Mouse (Mus musculus): ENCODE results near the gene Rab44.
A peak's percentile ranks its signal among the peaks of the same experiment; 100 is the strongest.

Rab44 gene

GRCm38 (mm10) chr17:29086916-29087315, 27.0 kb upstream of the Rab44 start:
- peak; percentile 1 to 13 for DNase-seq (ENCODE audit: inconsistent age in 2 of 2, low spot score in 1 of 2)

GRCm38 (mm10) chr17:29090776-29091175, 23.2 kb upstream of the Rab44 start, which contains the start of gene Cdkn1a:
TSS of gene Cdkn1a (plus strand) at chr17:29090976.
- peak; percentile 14 to 27 for DNase-seq (ENCODE audit: inconsistent age in 2 of 2, low spot score in 1 of 2)

GRCm38 (mm10) chr17:29091348-29091944, 22.5 kb upstream of the Rab44 start:
- peak; percentile 6 to 27 for DNase-seq (ENCODE audit: inconsistent age in 2 of 2, low spot score in 1 of 2)

GRCm38 (mm10) chr17:29092497-29092896, 21.4 kb upstream of the Rab44 start:
- peak; percentile 2 to 19 for DNase-seq (ENCODE audit: inconsistent age in 2 of 2, low spot score in 1 of 2)

- peak; percentile 89 to 96 for DNase-seq (ENCODE audit: inconsistent age in 2 of 2, low spot score in 1 of 2)
These were observed 20.6 kb upstream of the Rab44 start for GRCm38 (mm10) chr17:29093110-29093952.

GRCm38 (mm10) chr17:29093961-29094309, 20.0 kb upstream of the Rab44 start:
- no peak for DNase-seq (ENCODE audit: inconsistent age in 2 of 2, low spot score in 1 of 2)

- DNase-seq (ENCODE audit: inconsistent age in 2 of 2, low spot score in 1 of 2): peak; percentile 89 to 93
These were observed 19.4 kb upstream of the Rab44 start for GRCm38 (mm10) chr17:29094310-29095181.

- peak; percentile 97 to 99 for DNase-seq (ENCODE audit: inconsistent age in 2 of 2, low spot score in 1 of 2)
These were observed 18.7 kb upstream of the Rab44 start for GRCm38 (mm10) chr17:29095201-29095733.

- no peak for DNase-seq (ENCODE audit: inconsistent age in 2 of 2, low spot score in 1 of 2)
These were observed 17.7 kb upstream of the Rab44 start for GRCm38 (mm10) chr17:29096245-29096644.

- peak in 1 of 2 experiments; percentile 20 for DNase-seq (ENCODE audit: inconsistent age in 2 of 2, low spot score in 1 of 2)
These were observed 16.9 kb upstream of the Rab44 start for GRCm38 (mm10) chr17:29096851-29097561.

- DNase-seq (ENCODE audit: inconsistent age in 2 of 2, low spot score in 1 of 2): peak in 1 of 2 experiments; percentile 21
These were observed 15.7 kb upstream of the Rab44 start for GRCm38 (mm10) chr17:29098291-29098690.

- DNase-seq (ENCODE audit: inconsistent age in 2 of 2, low spot score in 1 of 2): peak in 1 of 2 experiments; percentile 17
These were observed 14.9 kb upstream of the Rab44 start for GRCm38 (mm10) chr17:29099076-29099475.

GRCm38 (mm10) chr17:29100627-29101026, 13.3 kb upstream of the Rab44 start:
- DNase-seq (ENCODE audit: inconsistent age in 2 of 2, low spot score in 1 of 2): peak in 1 of 2 experiments; percentile 11

GRCm38 (mm10) chr17:29110356-29110755, 3.6 kb upstream of the Rab44 start:
- peak in 1 of 2 experiments; percentile 10 for DNase-seq (ENCODE audit: inconsistent age in 2 of 2, low spot score in 1 of 2)

GRCm38 (mm10) chr17:29111332-29111731, 2.6 kb upstream of the Rab44 start:
- peak in 1 of 2 experiments; percentile 14 for DNase-seq (ENCODE audit: inconsistent age in 2 of 2, low spot score in 1 of 2)

- peak in 1 of 2 experiments; percentile 29 for DNase-seq (ENCODE audit: inconsistent age in 2 of 2, low spot score in 1 of 2)
These were observed 2.1 kb downstream of the Rab44 start for GRCm38 (mm10) chr17:29116023-29116422.

GRCm38 (mm10) chr17:29117006-29117648, 3.2 kb downstream of the Rab44 start:
- DNase-seq (ENCODE audit: inconsistent age in 2 of 2, low spot score in 1 of 2): peak in 1 of 2 experiments; percentile 16

GRCm38 (mm10) chr17:29118057-29118456, 4.1 kb downstream of the Rab44 start:
- peak in 1 of 2 experiments; percentile 14 for DNase-seq (ENCODE audit: inconsistent age in 2 of 2, low spot score in 1 of 2)

- DNase-seq (ENCODE audit: inconsistent age in 2 of 2, low spot score in 1 of 2): peak in 1 of 2 experiments; percentile 42
These were observed 6.7 kb downstream of the Rab44 start for GRCm38 (mm10) chr17:29120666-29121065.

GRCm38 (mm10) chr17:29122817-29123216, 8.9 kb downstream of the Rab44 start:
- peak; percentile 68 to 91 for DNase-seq (ENCODE audit: inconsistent age in 2 of 2, low spot score in 1 of 2)

Data from adrenal gland, adult (tissue).